Mouse (Mus musculus): ENCODE results near the gene Krtap17-1. TPM values are rescaled to one million over a fixed set of nuclear protein-coding genes. Genes with fewer than 3 reads are reported as not detected.

Gene Krtap17-1
- total RNA-seq, 2 experiments from 2014 or later, result not detected

DNA sequence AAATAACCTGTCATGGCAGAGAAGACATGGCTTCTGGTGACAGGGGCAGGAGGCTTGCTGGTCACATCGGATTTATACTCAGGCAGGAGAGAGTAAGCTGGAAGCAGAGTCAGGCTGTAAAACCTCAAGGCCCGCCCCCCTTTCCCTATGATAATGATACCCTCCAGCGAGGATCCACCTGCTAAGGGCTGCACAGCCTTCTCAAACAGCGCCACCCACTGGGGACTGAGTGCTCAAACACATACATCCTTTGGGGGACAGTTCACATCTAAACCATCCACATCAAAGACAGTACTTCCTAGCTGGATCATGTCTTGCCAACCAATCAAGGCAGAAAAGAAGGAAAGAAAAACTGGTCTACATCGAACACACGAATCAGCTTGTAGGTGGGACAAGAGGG is 29.6 kb downstream of the Krtap17-1 start:
- DNase-seq, result no peak

DNA sequence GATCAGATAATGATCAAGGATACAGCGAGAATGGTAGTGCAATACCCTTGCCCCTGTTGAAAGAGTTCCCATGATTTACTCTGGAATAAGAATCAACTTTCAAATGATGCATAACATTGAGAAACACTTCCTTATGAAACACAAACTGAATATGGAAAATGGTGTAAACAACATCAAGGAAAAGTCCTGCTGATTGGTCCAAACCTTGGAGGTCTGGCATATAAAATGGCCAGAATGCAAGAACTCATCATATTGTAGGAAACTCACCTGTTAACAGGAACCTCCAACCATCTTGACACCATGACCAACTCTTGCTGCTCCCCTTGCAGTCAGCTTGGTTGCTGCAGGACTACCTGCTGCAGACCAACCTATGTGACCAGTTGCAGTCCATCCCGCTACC is 45.6 kb downstream of the Krtap17-1 start, which contains the start of gene Krtap9-5:
TSS of gene Krtap9-5 (plus strand) at position 301 of the 400 bp plus-strand sequence.
- no peak for DNase-seq

Other genes with a start within 250 kb of the Krtap17-1 start
- gene Gm11595, start 221.1 kb downstream of the Krtap17-1 start, total RNA-seq (2021), result not detected
- not detected for gene Krtap4-8, start 213.3 kb downstream of the Krtap17-1 start, total RNA-seq (2021)
- not detected for gene Krtap4-9, start 208.8 kb downstream of the Krtap17-1 start, total RNA-seq (2021)
- gene Gm11596, start 200.5 kb downstream of the Krtap17-1 start, total RNA-seq (2021), result not detected
- gene Gm11569, start 195.1 kb downstream of the Krtap17-1 start, total RNA-seq (2021), result not detected
- not detected for gene Gm11554, start 189.5 kb downstream of the Krtap17-1 start, total RNA-seq (2021)
- gene Krtap4-13, start 184.1 kb downstream of the Krtap17-1 start, total RNA-seq (2021), result not detected
- not detected for gene Gm11564, start 178.3 kb downstream of the Krtap17-1 start, total RNA-seq (2021)
- gene 2300003K06Rik, start 155.9 kb downstream of the Krtap17-1 start, total RNA-seq (2021), result not detected
- gene Krtap4-16, start 142.4 kb downstream of the Krtap17-1 start, total RNA-seq (2021), result not detected
- not detected for gene Gm11568, start 136.1 kb downstream of the Krtap17-1 start, total RNA-seq (2021)
- not detected for gene Gm11559, start 129.5 kb downstream of the Krtap17-1 start, total RNA-seq (2021)
- gene Krtap9-1, start 120.6 kb downstream of the Krtap17-1 start, total RNA-seq (2021), result not detected
- not detected for gene Gm11567, start 114.8 kb downstream of the Krtap17-1 start, total RNA-seq (2021)
- not detected for gene Krtap31-1, start 86.1 kb downstream of the Krtap17-1 start, total RNA-seq (2021)
- not detected for gene Gm11565, start 79.2 kb downstream of the Krtap17-1 start, total RNA-seq (2021)
- gene Krtap31-2, start 57.7 kb downstream of the Krtap17-1 start, total RNA-seq (2021), result not detected
- not detected for gene Krtap9-5, start 45.5 kb downstream of the Krtap17-1 start, total RNA-seq (2021)
- not detected for gene Krtap29-1, start 14.9 kb downstream of the Krtap17-1 start, total RNA-seq (2021)
- not detected for gene Krtap16-1, start 7.4 kb downstream of the Krtap17-1 start, total RNA-seq (2021)
- gene Krt33a, start 22.2 kb upstream of the Krtap17-1 start, total RNA-seq (2021), result not detected
- gene Krt33b, start 35.9 kb upstream of the Krtap17-1 start, total RNA-seq (2021), result not detected
- not detected for gene Krt34, start 47.6 kb upstream of the Krtap17-1 start, total RNA-seq (2021)
- not detected for gene Krt31, start 56.6 kb upstream of the Krtap17-1 start, total RNA-seq (2021)
- gene Krt32, start 94.2 kb upstream of the Krtap17-1 start, total RNA-seq (2021), result not detected
- gene Krt35, start 102.2 kb upstream of the Krtap17-1 start, total RNA-seq (2021), result not detected
- gene Krt36, start 111.6 kb upstream of the Krtap17-1 start, total RNA-seq (2021), result under 1 TPM; 0.16 to 0.36 TPM
- gene Krt13, start 127.6 kb upstream of the Krtap17-1 start, total RNA-seq (2021), result not detected
- gene Krt15, start 141.9 kb upstream of the Krtap17-1 start, total RNA-seq (2021), result not detected
- 1 to 10 TPM; 3.9 to 6.8 TPM for gene Krt19, start 154.7 kb upstream of the Krtap17-1 start, total RNA-seq (2021)
- not detected for gene Krt9, start 199.3 kb upstream of the Krtap17-1 start, total RNA-seq (2021)
- under 1 TPM; 0.23 to 0.36 TPM for gene Krt14, start 213.6 kb upstream of the Krtap17-1 start, total RNA-seq (2021)

Measured in adrenal gland, postnatal 36 days (tissue).